Mouse (Mus musculus) lung, embryonic 15.5 days (tissue): ENCODE data around the gene Mfsd13b. TPM values are rescaled to one million over a fixed set of nuclear protein-coding genes. Genes with fewer than 3 reads are reported as not detected.

ENCODE experiments used
- ATAC-seq: fragments of 200-750 bp; cut with Nextera tagmentation; 2 replicates; pipeline ENCODE4 v1.8.0; 2017; ENCODE audit warnings: moderate number of reproducible peaks, borderline replicate concordance; ENCODE audit not compliant: low FRiP score, low TSS enrichment; ENCODE audit errors: extremely low read depth
- H3K27ac ChIP-seq: fragments of 300-500 bp; sonication (generic); 2 replicates; pipeline ENCODE4 v1.5.1; 2015; ENCODE audit warnings: moderate library complexity, mild to moderate bottlenecking, inconsistent platforms
- H3K27me3 ChIP-seq: fragments of 300-500 bp; sonication (generic); 2 replicates; pipeline ENCODE4 v1.6.1; 2015; ENCODE audit warnings: inconsistent platforms
- H3K36me3 ChIP-seq: fragments of 300-500 bp; sonication (generic); 2 replicates; pipeline ENCODE4 v1.6.1; 2015; ENCODE audit warnings: inconsistent platforms
- H3K4me1 ChIP-seq: fragments of 300-500 bp; sonication (generic); 2 replicates; pipeline ENCODE4 v1.6.1; 2015; ENCODE audit warnings: inconsistent platforms
- H3K4me2 ChIP-seq: fragments of 300-500 bp; sonication (generic); 2 replicates; pipeline ENCODE4 v1.6.1; 2015; ENCODE audit warnings: inconsistent platforms, mild to moderate bottlenecking, moderate library complexity
- H3K4me3 ChIP-seq: fragments of 300-500 bp; sonication (generic); 2 replicates; pipeline ENCODE4 v1.5.1; 2015; ENCODE audit warnings: mild to moderate bottlenecking, inconsistent platforms
- H3K9ac ChIP-seq: fragments of 300-500 bp; sonication (generic); 2 replicates; pipeline ENCODE4 v1.6.1; 2015; ENCODE audit warnings: inconsistent platforms
- H3K9me3 ChIP-seq: fragments of 300-500 bp; sonication (generic); 2 replicates; pipeline ENCODE4 v1.6.1; 2016; ENCODE audit warnings: inconsistent platforms
- WGBS: fragments of 180-500 bp; shearing (Covaris S2); methylation state at CpG from one replicate; pipeline ENCODE4 v1.1.7; 2015; 5-methylcytosine and 5-hydroxymethylcytosine counted together
- polyA plus RNA-seq: library from polyadenylated mRNA; unstranded; fragments of >200 nt; fragmentation: Nextera tagmentation; extraction: Ambion mirVana; gene quantifications from 2 replicates; pipeline ENCODE4 v1.2.1, GENCODE M21; 2015

Mfsd13b gene
- polyA plus RNA-seq, 1 experiment from 2014 or later, result 0.36 TPM

DNA sequence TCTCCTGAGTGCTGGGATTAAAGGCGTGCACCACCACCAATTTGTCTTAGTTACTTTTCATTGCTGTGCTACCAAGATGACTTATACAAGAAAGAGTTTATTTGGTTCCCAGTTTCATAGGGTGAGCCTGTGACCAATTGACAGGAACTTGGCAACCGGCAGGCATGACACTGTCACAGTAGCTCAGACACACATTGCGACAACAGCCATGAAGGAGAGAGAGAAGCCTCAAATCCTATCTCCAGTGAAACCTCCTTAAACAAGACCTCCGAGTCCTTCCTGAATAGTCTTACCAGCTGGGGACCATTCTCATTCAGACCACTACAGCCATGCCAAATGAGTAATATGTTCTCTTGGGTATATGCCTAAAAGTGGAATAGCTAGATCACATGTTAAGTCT lies 70.8 kb downstream of the Mfsd13b start:
- no peaks in the 10 kb centered on the region for H3K27me3 ChIP-seq
- H3K27ac ChIP-seq, result no peak overlapping the region
- no peaks in the 10 kb centered on the region for H3K9me3 ChIP-seq
- no peak overlapping the region for H3K9ac ChIP-seq
- peaks cover 33% of the 10 kb centered on the region for H3K36me3 ChIP-seq
- H3K4me1 ChIP-seq, result peaks cover 13% of the 10 kb centered on the region
- 60% methylated on average over 4 of the region's 4 CpGs for WGBS
- H3K4me2 ChIP-seq, result no peak overlapping the region
- H3K4me3 ChIP-seq, result no peak overlapping the region
- peak; percentile 81; the same call in 1 of the 2 replicates for ATAC-seq

DNA sequence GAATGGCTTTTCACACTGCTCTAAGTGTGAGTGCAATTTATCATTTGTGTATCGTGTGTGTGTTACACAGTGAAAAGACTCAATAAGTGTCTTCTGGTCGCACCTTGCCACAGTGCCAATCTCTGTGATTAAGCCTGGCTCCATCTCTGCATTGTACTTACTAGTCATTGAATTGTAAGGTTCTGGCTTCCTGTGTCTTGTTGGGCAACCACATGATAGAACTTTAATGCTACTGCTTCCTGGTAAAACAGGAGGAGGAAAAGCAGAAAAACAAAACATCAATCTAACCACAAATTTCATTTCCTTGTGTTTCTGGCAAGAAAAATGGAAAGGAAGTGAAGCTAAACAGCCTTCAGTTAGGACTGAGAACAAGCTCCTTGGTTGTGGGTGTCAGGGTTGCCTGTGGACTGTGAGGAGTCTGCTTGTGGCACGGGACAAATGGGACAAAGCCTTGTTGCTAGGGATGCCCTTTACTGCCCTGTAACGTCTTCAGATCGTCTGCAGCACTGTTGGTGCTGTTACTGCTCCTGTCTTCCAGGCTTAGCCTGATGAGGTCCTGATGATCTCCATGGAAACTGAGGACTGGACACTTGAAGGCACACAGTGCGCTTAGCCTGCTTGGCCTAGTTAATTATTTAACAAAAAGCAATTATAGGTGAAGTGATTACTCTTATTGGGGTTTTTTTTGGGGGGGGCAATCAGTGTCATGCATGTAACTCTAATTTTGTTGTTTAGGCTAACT lies 77.3 kb downstream of the Mfsd13b start:
- Histone ChIP-seq H3K9me3 (no peaks in the 10 kb centered on the region), H3K9ac (no peak overlapping the region), H3K4me3 (no peak overlapping the region), H3K36me3 (peaks cover 21% of the 10 kb centered on the region), H3K27ac (no peak overlapping the region), H3K27me3 (no peaks in the 10 kb centered on the region), H3K4me1 (no peaks in the 10 kb centered on the region), H3K4me2 (no peak overlapping the region)
- no peak for ATAC-seq
- WGBS, result 63% methylated on average over 6 of the region's 6 CpGs

DNA sequence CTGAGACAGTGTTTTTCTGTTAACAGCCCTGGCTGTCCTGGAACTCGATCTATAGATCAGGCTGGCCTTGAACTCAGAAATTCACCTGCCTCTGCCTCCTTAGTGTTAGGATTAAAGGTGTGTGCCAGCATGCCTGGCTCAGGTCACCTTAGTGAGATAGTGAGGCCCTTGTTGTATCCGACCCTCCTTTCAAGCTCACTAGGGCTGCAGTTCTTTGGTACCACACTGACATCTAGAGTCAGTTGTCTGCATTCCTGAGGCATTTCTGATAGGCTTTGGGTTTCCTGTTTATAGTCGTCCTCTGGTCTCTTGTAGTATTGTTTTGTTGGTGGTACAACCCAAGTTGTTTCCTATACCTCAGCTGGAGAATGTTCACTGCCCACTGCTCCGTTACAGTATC lies 82.0 kb downstream of the Mfsd13b start:
- H3K4me2 ChIP-seq, result no peak overlapping the region

More for the DNA sequence above, 82.0 kb downstream of the Mfsd13b start:
- Histone ChIP-seq H3K27me3 (no peaks in the 10 kb centered on the region), H3K9ac (no peak overlapping the region), H3K27ac (no peak overlapping the region), H3K4me1 (no peaks in the 10 kb centered on the region), H3K4me3 (no peak overlapping the region), H3K9me3 (no peaks in the 10 kb centered on the region), H3K36me3 (peaks cover 11% of the 10 kb centered on the region; the same call in 1 of the 2 replicates)
- WGBS, result 56% methylated on average over 4 of the region's 4 CpGs
- ATAC-seq, result no peak

Other genes with a start within 250 kb of the Mfsd13b start
- gene Vwa3a, start 243.2 kb upstream of the Mfsd13b start, polyA plus RNA-seq, result 1.1 and 1.3 TPM in 2 replicates
- gene Gm5737, start 170.1 kb upstream of the Mfsd13b start, polyA plus RNA-seq, result not detected in 2 replicates
- 35.5 and 42.1 TPM in 2 replicates for gene Eef2k, start 139.7 kb upstream of the Mfsd13b start, polyA plus RNA-seq
- 33.3 and 34.0 TPM in 2 replicates for gene Polr3e, start 64.8 kb upstream of the Mfsd13b start, polyA plus RNA-seq
- 10.6 and 10.9 TPM in 2 replicates for gene Cdr2, start 197 bp upstream of the Mfsd13b start, polyA plus RNA-seq
- 146 and 149 TPM in 2 replicates for gene Mettl9, start 51.9 kb downstream of the Mfsd13b start, polyA plus RNA-seq
- gene Igsf6, start 92.1 kb downstream of the Mfsd13b start, polyA plus RNA-seq, result 2.2 and 3.1 TPM in 2 replicates
- gene Otoa, start 99.1 kb downstream of the Mfsd13b start, polyA plus RNA-seq, result not detected in 2 replicates